Mouse (Mus musculus): Measurements from ENCODE around the gene Grid2. TPM values are rescaled to one million over a fixed set of nuclear protein-coding genes. Genes with fewer than 3 reads are reported as not detected.

Gene Grid2
- total RNA-seq, 2 experiments from 2014 or later = not detected

DNA sequence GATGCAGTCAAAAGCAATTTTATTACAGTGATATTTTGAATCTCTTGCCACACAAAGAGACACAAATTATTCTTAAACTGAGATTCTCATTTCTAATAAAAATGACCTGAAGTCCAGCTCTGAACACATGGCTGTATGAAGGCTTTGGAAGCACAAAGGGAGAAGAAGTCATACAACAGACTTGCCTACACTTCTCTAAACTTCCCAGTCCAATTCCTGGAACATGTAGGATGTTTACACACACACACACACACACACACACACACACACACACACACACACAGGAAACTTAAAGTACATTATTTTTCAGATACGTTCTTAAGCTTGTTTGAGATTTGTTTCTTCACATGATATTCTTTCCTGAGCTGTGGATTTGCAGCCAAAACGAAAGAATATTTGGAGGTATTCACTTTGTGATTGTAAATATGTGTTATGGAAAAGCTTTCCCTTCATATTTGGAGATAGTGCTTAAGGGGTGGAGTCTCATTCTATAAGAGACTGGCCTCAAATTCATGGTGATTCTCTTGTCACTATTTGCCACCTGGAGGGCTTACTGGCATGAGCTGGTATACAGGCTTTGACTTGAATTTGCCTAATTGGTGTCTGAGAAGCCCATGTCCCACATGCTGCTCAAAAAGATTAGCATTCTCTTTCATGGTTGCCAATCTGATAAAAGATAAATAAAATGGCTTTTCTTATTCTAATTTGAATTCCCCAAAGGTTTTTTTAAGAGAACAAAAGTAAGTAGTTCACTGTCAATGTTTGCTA lies 1049.2 kb downstream of the Grid2 start:
- no peak for DNase-seq (ENCODE audit: low spot score in 2 of 2)

DNA sequence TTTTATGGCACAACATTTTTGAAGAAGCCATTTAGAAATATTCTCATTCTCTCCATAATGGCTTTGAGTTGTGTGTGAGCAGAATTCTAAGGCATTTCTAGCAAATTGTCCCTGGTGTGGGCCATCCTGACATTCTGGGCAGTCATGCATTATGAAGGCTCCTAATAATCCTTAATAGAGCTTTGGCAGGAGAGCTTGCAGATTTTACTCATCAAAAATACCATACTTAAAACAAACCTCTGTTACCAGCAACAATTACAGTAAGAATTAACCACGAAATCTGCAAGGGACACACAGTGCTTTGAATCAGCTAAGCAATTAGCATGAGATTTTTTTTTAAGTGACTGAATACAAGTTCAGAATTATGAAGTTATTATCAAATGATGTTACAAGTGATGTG lies 1053.0 kb downstream of the Grid2 start:
- DNase-seq (ENCODE audit: low spot score in 2 of 2) = no peak

DNA sequence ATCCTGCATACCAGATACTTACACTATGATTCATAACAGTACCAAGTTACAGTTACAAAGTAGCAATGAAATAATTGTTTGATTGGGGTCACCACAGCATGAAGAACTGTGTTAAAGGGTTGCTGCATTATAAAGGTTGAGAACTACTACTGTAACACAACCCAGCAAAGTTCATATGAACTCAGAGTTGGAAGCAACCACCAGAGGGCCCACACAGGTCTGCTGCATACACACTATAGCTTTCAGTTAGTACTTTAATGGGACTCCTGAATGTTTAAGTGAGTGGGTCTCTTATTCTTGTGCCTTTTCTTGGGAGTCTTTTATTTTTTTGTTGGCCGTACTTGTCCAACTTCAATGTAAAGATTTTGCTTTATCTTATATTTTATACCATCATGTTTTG lies 1057.5 kb downstream of the Grid2 start:
- no peak for DNase-seq (ENCODE audit: low spot score in 2 of 2)

DNA sequence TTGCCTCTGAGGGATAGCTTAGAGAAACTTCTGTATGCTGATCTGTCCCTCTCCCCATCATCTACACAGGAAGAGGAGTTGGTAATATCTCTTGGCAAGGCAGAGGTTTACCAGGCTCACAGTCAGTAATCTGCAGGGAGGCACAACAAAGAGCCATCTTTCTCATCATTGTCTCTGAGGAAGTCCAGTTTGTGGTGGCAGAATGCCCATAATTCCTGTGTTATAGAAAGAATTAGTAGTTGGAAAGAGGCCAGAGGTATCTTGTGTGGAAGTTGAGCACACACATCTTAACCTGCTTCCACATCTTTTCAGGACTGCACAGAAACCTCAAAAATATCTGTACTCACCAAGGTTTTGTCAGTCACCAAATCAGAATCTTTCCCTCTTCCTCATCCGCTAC lies 1071.3 kb downstream of the Grid2 start:
- no peak for DNase-seq (ENCODE audit: low spot score in 2 of 2)

DNA sequence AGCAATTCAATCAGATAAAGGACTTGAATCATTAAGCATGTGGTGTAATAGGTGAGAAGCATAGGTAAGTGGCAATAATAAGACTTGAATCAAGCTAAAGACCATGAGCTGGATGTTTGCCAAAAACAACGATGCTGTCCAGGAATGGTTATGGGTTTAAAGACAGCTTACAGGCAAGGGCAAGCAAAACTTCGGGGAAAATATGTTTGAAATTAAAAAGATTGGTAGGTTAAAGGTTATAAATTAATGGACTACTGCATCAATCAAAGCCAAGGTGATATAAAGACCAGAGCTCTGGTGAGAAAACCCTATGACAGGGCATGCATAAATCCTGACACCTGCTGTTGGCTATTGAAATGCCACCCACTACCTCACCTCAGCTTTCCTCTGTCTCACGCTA lies 1072.2 kb downstream of the Grid2 start:
- no peak for DNase-seq (ENCODE audit: low spot score in 2 of 2)

DNA sequence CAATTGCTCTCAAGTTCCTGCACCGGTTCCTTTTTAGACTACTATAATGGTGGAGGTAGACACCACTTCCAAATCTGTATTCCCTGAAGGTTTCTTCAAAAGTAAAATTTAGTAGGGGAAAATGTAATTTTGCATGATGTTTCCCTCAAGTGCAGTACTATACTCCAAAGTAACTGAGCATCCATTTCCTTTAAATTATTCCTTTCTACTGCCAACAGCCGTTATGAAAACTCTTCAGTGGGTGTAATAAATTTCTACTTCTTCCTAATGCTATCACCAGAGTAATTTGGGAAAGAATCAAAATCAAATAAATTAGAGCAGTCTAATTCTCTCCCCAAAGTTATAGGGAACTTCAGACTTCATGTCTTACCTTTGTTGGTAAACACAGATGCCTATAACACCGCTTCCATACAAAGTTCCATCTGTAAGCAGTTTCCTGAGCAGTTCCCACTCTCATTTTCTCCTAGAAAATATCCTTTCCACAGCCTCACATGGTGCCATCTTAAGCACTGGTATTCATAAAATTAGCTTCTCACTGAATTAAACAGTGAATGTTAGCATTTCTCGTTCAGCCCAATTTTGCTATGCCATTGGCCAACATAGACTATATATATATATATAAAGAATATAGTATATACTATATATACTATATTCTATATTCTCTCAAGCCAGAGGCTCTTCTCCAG lies 1142.9 kb downstream of the Grid2 start:
- no peak for DNase-seq (ENCODE audit: low spot score in 2 of 2)

DNA sequence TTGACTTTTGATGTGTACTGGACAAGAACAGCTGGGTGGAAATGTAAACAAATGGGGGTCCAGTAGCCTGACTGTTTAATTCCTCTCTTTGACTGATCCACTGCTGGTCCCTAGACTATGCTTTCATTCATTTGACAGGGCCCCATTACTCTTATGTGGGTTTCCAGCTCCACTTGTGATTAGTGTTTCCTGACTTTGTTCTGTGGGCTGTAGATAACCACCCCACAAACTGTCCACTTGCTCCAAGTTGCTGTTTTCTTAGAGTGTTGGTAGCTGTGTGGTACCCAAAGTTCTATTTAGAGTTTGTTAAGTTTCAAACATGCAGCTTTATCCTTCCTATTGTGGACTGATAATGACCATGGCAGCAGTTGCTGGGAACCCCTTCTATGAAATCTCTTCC lies 1172.0 kb downstream of the Grid2 start:
- no peak for DNase-seq (ENCODE audit: low spot score in 2 of 2)

DNA sequence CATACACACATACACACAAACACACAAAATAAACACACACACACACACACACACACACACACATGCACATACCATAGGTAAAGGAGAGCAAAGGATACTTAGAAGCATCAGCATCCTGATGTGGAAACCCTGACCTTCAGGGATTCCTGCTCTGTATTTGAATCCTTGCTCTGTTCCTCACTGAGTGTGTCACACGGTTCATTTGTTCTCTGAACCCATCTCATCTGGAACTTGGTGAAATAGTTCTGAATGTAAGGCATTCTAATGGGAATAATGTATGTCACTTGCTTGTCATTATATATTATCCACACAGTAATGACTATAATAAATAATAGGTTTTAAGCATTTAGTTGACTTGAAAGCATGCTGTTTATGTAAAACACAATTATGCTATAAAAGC lies 1173.2 kb downstream of the Grid2 start:
- no peak for DNase-seq (ENCODE audit: low spot score in 2 of 2)

DNA sequence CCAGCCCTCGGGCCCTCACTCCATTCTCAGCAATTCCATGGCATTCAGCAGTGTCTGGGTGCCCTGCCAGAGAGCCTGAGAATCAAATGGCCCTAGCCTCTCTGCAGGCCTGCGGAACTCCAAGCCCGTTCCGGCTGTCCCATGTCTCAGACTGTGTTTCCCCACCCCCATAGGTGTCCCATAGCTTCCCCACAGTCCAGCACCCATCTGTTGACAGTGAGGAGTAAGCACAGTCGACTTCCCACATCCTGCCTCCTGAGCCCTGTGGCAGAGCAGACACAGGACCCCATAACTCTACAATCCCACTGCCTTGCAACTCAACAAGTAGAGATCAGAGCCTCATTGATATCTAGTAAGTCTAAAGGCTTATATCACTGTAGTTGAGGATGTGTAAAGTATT lies 1192.5 kb downstream of the Grid2 start:
- DNase-seq (ENCODE audit: low spot score in 2 of 2) = no peak

DNA sequence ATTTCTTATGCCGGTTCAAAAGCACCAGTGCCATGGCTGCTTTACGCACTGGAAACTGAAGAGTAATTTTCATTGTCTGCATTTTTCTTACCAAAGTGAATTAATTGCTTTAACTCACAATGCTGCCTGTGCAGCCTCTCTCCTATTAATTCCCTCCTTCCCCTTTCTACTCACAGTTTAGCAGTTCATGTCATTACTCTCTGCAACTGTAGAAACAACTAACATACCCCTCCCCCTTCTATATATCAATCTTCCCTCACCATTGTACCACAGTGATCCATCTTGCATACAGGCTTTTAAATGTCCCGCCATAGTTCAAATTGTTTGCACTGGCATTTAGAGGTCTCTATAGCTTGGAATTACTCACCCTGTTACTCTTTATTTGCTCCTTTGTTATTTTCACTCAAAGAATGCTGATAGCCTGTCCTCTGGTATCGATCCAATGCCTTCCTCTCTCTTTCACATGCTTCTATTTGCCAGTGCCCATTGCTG lies 1193.2 kb downstream of the Grid2 start:
- DNase-seq (ENCODE audit: low spot score in 2 of 2) = no peak

DNA sequence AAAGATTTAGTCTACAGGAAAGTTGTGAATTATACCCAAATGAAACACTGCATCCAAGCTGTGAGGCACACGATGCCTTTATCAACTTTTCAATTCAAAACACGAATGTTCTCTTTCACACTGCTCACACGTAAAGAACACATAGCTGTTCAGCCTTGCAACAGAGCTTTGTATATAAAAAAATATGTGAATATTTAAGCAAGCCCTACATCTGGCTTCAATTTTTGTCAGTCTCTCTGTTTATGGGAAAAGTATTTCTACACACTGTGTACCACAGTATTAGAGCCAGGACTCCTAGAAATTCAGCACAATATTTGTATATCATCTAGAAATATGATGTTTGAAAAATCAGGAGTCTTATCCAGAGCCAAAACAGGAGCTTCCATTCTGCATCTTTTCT lies 1195.1 kb downstream of the Grid2 start:
- no peak for DNase-seq (ENCODE audit: low spot score in 2 of 2)

DNA sequence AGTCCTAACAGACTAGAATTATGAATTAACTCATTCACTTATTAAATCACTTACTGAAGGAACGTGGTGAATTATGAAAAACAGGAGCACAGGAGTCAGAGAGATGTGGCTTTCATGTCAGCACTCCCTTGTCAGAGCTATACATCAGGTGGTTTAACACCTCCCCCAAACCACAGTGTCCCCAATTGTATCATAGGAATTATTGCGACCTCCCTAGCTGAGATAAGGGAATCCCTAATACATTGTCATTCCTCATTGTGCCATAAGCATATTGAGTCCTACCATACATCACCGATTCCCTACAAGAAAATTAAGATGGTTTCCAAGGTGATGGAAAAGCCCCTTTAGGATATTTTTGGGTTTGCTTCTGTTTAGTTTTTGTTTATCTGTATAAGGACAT lies 1224.2 kb downstream of the Grid2 start:
- DNase-seq (ENCODE audit: low spot score in 2 of 2) = no peak

DNA sequence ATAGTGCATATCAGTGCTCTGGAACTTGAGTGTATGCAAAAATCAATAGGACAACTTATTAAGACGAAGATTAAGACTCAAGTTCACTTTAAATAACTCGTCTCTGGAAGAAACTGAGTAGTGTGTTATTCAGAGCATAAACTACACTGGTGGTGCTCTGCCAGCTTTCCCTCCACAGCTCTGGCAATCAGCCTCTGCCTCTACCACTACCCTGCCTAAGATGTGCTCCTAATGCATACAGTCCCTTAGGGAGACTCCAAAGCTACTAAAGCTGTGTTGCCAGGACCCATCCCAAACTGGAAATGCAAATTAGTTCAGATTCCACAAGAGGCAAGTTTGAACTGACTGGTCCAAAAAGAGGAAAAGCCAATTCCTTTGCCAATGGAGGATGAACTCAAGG lies 1224.9 kb downstream of the Grid2 start:
- no peak for DNase-seq (ENCODE audit: low spot score in 2 of 2)

DNA sequence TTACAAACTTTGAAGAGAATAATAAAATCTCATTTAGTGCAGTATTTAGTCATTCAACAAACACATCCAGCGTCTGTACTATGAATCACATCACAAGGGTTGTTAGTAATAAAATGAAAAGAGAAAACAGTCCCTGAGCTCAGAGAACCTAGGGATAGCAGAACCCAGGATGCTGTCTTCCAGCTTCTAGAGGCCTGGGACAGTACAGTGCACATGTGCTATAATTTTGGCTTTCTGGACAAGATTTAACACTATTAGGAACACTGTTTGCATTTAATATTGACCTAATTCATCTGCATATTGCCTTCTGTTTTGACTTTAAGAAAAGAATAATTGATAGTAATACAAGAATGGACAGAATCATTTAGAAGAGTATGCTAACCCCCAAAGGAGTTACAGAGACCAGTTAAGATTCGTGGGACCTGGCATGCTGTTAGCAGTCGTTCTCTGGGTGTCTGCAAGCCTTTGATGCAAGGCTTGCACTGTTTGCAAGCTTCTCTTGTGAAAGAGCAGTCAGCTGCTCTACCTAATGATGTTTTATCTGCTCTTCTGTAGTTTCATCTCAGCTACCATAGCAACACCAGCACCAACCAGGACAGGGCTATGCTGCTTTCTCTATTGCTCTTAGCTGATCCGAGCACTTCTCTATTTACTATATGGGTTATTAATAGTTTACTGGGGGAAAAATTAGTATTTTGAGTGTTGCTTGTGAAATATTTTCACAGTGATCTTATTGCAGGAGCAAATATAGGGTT lies 1234.8 kb downstream of the Grid2 start:
- DNase-seq (ENCODE audit: low spot score in 2 of 2) = no peak

DNA sequence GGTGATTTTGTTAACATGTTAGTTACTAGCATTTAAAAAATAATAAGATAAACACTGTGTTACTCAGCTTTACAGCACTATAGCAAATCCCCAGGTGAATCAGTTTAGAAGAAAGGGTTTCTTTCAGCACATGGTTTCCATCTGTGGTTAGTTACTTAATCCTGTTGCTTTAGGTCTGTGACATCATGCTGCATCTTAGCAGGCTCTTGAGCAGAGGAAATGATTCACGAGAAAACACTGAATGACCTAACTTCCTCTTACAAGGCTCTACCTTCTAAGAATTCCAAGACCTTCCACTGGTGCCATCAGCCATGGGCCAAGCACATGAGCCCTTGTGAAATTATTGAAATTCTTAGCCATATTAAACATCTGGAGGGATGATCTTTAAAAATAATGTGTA lies 1248.7 kb downstream of the Grid2 start:
- DNase-seq (ENCODE audit: low spot score in 2 of 2) = no peak

DNA sequence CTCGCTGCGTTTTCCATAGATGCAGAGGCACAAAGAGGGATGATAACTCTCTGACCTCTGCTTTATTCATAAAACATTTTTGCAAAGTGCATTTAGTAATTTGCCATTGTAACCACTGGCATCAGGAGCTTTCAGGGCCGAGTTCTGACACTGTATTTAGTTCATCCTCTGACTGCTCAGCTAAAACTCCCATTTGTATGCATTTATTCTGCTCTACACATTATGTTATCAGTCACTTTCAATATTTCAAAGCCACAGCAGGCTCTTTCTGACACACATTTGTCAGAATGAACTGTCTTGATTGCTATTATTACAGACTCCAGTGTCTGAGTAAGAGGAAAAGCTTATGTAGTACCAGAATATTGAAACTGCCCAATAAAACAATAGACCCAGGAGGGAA lies 1286.5 kb downstream of the Grid2 start:
- no peak for DNase-seq (ENCODE audit: low spot score in 2 of 2)

DNA sequence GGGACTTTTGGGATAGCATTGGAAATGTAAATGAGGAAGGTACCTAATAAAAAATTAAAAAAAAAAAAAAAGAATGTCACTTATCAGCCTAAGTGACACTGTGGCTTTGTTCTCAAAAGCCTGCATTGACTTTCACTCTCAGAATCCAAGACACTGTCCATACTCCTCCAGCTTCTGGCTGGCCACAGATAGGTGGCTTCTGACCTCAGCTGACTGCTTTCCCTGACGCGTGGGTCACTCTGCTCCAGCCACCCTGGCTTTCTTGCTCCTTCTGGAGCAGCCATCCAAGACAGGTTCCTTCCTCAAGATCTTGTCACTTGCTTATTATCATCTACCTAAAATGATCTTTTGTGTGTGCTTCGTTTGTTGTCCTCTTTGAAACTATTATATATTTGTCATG lies 1298.0 kb downstream of the Grid2 start:
- DNase-seq (ENCODE audit: low spot score in 2 of 2) = no peak

DNA sequence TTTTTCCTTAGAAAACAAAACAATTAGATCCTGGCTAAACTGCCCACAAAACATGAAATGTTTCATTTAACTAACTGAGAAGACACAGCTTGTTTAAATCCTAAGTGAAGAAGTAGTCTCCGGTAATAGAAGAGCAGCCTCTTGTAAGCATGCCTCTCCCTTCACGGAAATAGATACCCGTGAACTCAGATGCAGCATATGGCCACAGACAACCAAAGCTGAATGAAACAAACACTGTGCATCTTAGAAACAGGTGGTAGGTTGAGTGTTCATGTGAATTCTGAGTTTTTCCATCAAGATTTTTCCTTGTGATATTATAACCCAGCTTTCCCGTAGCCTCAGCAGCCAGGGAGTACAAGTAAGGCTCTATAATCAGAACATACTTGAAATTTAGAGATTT lies 1299.5 kb downstream of the Grid2 start:
- no peak for DNase-seq (ENCODE audit: low spot score in 2 of 2)

DNA sequence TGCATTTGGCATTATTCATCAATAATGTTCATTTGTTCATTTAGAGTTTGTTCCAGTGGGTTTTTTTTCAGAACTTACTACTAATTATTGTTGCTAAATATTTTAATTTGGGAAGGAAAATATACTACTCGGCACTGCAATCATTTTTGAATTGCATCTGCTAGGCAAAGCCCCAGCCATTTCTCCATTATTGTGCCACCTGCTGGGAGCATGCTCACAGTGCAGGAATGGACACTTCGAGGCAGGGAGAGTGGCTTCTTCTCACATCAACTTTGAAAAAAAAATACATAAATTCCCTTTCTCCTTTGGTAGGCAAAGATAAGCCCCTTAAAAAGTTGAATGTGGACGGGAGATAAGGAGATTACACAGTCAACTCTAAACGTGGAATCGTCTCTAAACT lies 1312.9 kb downstream of the Grid2 start:
- DNase-seq (ENCODE audit: low spot score in 2 of 2) = peak; percentile 7 to 20

DNA sequence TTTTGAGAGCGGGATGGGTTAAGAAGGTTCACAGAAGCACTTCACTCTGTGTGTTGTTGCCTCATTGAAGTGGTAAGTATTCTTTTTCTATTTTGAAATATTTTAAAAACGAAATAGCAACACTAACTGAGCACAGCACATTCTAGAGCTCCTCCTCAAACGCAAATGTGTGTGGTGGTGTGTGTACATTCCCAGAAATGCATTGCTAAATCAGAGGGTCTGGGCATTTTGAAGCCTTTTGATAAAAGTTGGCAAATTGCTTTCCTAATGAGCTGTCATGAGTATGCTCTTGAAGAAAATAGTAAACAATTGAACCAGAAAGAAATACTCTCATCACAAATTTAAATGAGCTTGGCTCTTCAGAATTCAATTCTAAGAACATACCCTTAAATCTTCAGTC lies 1325.7 kb downstream of the Grid2 start:
- no peak for DNase-seq (ENCODE audit: low spot score in 2 of 2)

DNA sequence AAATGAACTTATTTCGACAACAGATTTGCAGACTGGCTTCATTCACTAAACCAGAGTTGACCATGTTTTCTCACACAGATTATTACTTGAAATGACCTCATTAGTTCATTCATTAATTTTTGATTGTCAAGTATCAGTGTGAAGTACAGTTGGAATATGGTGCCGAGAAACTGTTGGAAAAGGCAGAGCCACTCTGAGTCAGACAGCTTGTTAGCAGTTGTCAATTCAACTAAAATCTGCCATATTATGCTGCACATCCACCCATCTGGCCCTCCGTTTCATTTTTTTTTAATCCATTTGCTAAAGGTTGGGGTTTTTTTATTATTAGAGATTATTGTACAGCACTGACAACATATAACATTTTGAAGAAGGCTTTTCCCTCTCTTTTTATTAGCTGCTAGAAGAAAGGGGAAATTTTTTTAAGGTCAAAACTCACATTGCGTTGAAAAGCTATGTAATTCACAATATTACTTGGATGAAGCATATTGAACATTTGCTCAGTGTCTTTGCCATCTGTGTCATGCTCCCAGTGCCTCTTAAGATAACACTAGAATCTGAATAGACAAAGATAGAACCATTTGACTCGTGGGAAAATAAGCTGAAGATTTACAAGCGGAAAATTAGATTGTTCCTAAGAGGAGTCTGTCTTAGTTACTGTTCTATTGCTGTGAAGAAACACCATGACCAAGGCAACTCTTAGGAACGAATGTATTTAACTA lies 1333.0 kb downstream of the Grid2 start:
- DNase-seq (ENCODE audit: low spot score in 2 of 2) = no peak

Measured in adrenal gland, adult 18-20 months (tissue).